Mouse (Mus musculus): Measurements from ENCODE around the gene Utp3. TPM values are rescaled to one million over a fixed set of nuclear protein-coding genes. Genes with fewer than 3 reads are reported as not detected.

Gene Utp3
- polyA plus RNA-seq, 1 experiment, result not detected

GRCm38 (mm10) chr5:88566034-88566841 is 12.0 kb downstream of the Utp3 start:
- TF ChIP-seq POLR2A (IDR thresholded peaks at IDR 0.05; ENCODE audit: insufficient read depth, low read depth, low read length) (no peak), CTCF (IDR thresholded peaks at IDR 0.05; ENCODE audit: insufficient read depth, low read depth, low read length) (no peak)
- WGBS, result 8% methylated on average over 14 of the region's 14 CpGs
- Histone ChIP-seq H3K27ac (ENCODE audit: insufficient read depth, low read depth, low read length) (0 out of 2 replicates have a peak overlapping the region, but pooled peaks have one; percentile 6), H3K4me3 (ENCODE audit: insufficient read depth, low read depth, low read length) (peak overlapping the region; percentile 84), H3K4me1 (ENCODE audit: control insufficient read depth, insufficient read depth, low read length) (peaks cover under 1% of the 10 kb centered on the region)

DNA sequence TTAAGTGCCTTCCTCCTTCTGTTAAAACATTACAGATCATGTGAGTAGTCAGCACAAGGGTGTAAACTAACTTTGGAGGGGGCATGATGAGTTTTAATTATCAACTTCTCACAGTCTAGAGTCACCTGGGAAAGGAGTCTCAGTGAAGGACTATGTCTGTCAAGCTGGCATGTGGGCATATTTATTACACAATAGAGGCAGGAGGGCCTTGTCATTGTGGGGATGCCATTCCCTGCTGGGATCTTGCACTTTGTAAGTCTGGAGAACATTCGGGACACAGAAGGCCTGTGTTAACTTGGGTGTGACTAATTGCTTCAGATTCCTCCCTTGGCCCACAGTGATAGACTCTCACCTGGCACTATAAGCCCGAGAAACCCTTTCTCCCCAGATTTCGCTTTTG is 15.3 kb downstream of the Utp3 start:
- Histone ChIP-seq H3K4me1 (ENCODE audit: control insufficient read depth, insufficient read depth, low read length) (no peaks in the 10 kb centered on the region; the same call in 1 of the 2 replicates), H3K27ac (ENCODE audit: insufficient read depth, low read depth, low read length) (no peak overlapping the region), H3K4me3 (ENCODE audit: insufficient read depth, low read depth, low read length) (no peak overlapping the region)
- WGBS, result 70% methylated on average over 3 of the region's 3 CpGs
- no peak for TF ChIP-seq POLR2A (IDR thresholded peaks at IDR 0.05; ENCODE audit: insufficient read depth, low read depth, low read length)
- TF ChIP-seq CTCF (IDR thresholded peaks at IDR 0.05; ENCODE audit: insufficient read depth, low read depth, low read length), result no peak

DNA sequence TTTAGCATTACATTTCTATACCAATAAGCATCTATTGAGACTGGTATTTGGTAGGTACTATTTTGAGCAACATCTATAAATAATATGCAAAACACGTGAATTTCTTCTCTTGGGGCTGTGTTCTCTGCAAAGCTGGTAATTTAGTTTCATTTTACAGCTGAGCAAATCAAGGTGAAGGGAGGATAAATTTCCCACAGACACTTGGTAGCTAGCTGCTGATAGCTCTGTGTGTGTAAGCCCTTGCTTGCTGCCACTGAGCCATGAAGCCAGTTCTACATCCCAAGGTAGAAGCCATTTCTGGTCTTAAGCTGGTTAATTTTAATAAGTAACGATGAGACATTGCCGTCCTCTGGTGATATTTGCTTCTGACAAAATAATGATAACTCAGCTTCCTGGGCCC is 20.6 kb downstream of the Utp3 start:
- TF ChIP-seq POLR2A (IDR thresholded peaks at IDR 0.05; ENCODE audit: insufficient read depth, low read depth, low read length) (no peak), CTCF (IDR thresholded peaks at IDR 0.05; ENCODE audit: insufficient read depth, low read depth, low read length) (no peak)
- Histone ChIP-seq H3K4me3 (ENCODE audit: insufficient read depth, low read depth, low read length) (no peak overlapping the region), H3K27ac (ENCODE audit: insufficient read depth, low read depth, low read length) (no peak overlapping the region), H3K4me1 (ENCODE audit: control insufficient read depth, insufficient read depth, low read length) (peaks cover 4% of the 10 kb centered on the region)
- WGBS, result 55% methylated on average over 3 of the region's 3 CpGs

DNA sequence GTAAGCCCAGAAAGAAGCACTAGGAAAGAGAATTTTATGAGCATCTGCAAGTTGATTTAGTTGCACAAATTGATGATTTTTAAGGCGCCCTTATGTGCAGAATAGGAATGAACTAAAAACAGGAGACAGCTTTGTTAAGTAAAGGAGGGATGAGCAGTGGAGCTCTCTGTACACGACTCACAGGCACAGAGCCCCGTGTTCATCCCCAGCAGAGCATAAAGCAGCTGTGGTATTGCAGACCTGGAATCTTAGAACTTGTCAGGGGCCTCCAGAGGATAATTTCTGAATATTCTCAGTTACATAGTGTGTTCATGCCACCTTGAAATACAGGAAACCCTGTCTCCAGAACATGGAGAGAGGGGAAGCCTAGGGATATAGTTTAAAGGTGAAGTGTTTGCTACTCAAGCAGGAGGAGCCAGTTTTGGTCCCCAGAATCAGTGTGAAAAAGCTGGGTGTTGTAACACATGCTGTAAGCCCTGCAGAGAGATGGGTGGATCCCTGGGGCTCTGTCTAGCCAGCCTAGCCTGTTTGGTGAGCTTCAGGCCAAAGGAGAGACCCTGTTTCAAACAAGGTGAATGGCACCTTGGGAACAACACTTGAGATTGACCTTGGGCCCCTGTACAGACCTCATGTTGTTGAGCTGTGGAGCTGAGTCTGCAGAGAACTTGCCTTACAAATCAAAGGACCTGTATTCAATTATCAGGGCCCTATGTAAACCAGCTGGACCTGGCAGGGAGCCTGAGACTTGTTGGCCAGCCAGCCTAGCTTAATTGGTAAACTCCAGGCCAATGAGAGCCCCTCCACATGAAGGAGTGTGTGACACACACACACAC is 21.5 kb downstream of the Utp3 start:
- H3K4me3 ChIP-seq (ENCODE audit: insufficient read depth, low read depth, low read length), result no peak overlapping the region
- WGBS, result 35% methylated on average over 3 of the region's 3 CpGs
- no peak overlapping the region for H3K27ac ChIP-seq (ENCODE audit: insufficient read depth, low read depth, low read length)
- no peak for TF ChIP-seq CTCF (IDR thresholded peaks at IDR 0.05; ENCODE audit: insufficient read depth, low read depth, low read length)
- TF ChIP-seq POLR2A (IDR thresholded peaks at IDR 0.05; ENCODE audit: insufficient read depth, low read depth, low read length), result no peak
- H3K4me1 ChIP-seq (ENCODE audit: control insufficient read depth, insufficient read depth, low read length), result peaks cover 4% of the 10 kb centered on the region

- TF ChIP-seq POLR2A (IDR thresholded peaks at IDR 0.05; ENCODE audit: insufficient read depth, low read depth, low read length) (no peak), CTCF (IDR thresholded peaks at IDR 0.05; ENCODE audit: insufficient read depth, low read depth, low read length) (no peak)
- H3K27ac ChIP-seq (ENCODE audit: insufficient read depth, low read depth, low read length), result no peak overlapping the region
- H3K4me1 ChIP-seq (ENCODE audit: control insufficient read depth, insufficient read depth, low read length), result peaks cover 4% of the 10 kb centered on the region
- WGBS, result 74% methylated on average over 10 of the region's 10 CpGs
- H3K4me3 ChIP-seq (ENCODE audit: insufficient read depth, low read depth, low read length), result no peak overlapping the region
Observed at GRCm38 (mm10) chr5:88580681-88581080, 26.4 kb downstream of the Utp3 start.

GRCm38 (mm10) chr5:88581343-88581742 is 27.1 kb downstream of the Utp3 start:
- WGBS, result 90% methylated on average over 6 of the region's 6 CpGs
- H3K4me1 ChIP-seq (ENCODE audit: control insufficient read depth, insufficient read depth, low read length), result peaks cover 1% of the 10 kb centered on the region
- H3K27ac ChIP-seq (ENCODE audit: insufficient read depth, low read depth, low read length), result no peak overlapping the region
- H3K4me3 ChIP-seq (ENCODE audit: insufficient read depth, low read depth, low read length), result no peak overlapping the region
- TF ChIP-seq CTCF (IDR thresholded peaks at IDR 0.05; ENCODE audit: insufficient read depth, low read depth, low read length) (no peak), POLR2A (IDR thresholded peaks at IDR 0.05; ENCODE audit: insufficient read depth, low read depth, low read length) (no peak)

DNA sequence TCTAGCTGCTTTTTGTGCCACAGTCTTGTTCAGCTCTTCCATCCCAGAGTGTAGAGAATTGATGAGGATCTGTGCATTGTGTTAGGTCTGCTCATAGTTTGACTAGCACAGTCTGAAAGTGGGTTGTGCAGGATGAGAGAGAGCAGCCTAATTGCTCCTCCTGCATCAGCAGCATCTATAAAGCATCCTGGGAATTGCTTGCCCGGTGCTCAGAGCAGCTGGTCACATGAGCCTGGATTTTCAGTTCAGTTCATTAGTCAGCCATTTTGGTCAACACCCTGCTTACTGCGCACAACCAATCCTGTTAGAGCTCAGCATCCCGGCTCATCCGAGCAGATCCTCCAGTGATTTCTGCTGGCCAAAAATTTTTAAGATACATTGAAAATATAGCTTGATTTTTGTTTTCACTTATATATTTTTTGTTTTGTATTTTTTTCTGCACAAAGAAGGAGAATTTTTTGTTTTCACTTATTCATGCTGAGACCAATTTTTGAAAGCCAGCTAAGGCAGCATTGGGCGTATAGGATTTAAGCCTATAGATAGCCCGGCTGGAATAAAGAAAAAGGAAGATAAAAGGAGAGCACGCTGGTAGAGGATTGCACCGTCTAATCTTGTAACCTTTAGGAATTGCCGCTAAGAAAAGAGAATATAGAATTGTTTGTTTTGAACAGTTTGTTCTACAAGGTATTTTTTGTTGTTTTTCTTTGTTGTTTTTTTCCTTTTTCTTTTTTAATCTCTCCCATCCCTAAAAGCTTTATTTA is 29.2 kb downstream of the Utp3 start:
- Histone ChIP-seq H3K4me1 (ENCODE audit: control insufficient read depth, insufficient read depth, low read length) (peaks cover 11% of the 10 kb centered on the region), H3K4me3 (ENCODE audit: insufficient read depth, low read depth, low read length) (peak overlapping the region; percentile 97), H3K27ac (ENCODE audit: insufficient read depth, low read depth, low read length) (no peak overlapping the region)
- TF ChIP-seq POLR2A (IDR thresholded peaks at IDR 0.05; ENCODE audit: insufficient read depth, low read depth, low read length), result peak; percentile 47; the same call in 1 of the 2 replicates
- no peak for TF ChIP-seq CTCF (IDR thresholded peaks at IDR 0.05; ENCODE audit: insufficient read depth, low read depth, low read length)
- WGBS, result 15% methylated on average over 9 of the region's 9 CpGs

- Histone ChIP-seq H3K4me3 (ENCODE audit: insufficient read depth, low read depth, low read length) (peak overlapping the region; percentile 97), H3K4me1 (ENCODE audit: control insufficient read depth, insufficient read depth, low read length) (peaks cover 15% of the 10 kb centered on the region), H3K27ac (ENCODE audit: insufficient read depth, low read depth, low read length) (peak overlapping the region; percentile 77)
- TF ChIP-seq CTCF (IDR thresholded peaks at IDR 0.05; ENCODE audit: insufficient read depth, low read depth, low read length) (no peak), POLR2A (IDR thresholded peaks at IDR 0.05; ENCODE audit: insufficient read depth, low read depth, low read length) (no peak)
- 4% methylated on average over 9 of the region's 9 CpGs for WGBS
Observed at GRCm38 (mm10) chr5:88584061-88584460, 29.8 kb downstream of the Utp3 start.
